Mouse (Mus musculus) heart, postnatal 4 days (tissue): ENCODE measurements at regions not wholly inside any gene's neighbourhood (a gene's known extent, or its start where the extent isn't known, plus 50 kb on each side); places are given as distances from the start of the nearest gene placed in this dataset.

Source experiments
- DNase-seq: peaks from one replicate; pipeline ENCODE4 v3.0.0; 2021

DNA sequence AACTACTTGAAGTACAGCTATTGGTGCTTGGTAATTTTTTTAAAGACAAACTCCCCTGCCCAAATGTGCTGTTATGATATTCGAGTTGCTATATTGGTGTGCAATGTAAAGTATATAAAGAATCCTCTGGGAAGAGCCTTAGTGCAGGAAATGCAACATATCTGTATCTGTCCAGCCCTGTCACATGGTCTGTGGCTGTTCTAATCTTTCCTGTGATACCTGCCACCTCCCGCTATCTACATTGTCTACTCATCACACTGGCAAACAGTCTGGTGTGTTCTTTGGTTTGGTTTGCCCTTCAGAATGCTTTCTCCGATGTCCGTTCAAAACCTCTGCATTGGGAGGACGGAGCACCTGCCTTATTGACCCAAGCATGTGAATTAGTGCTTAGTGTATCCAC is 262.6 kb upstream of the Atp2b1 start:
- DNase-seq, result no peak

DNA sequence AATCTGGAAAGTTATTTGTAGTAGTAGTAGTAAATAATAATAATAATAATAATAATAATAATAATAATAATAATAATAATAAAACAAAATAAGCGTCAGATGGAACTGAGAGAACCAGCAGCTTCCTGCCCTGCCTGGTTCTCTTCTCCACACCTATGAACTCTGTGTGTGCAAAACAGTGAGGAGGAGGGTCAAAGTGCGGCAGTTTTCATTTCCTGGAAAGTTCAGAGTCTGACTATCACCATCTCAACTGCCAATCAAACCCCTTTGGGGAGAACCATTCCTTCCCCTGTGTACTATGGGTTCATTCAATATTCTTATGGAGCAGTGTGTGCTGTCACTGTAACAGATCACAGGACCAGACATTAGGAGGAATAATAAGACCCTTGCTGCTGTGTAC is 262.1 kb upstream of the Atp2b1 start:
- no peak for DNase-seq

DNA sequence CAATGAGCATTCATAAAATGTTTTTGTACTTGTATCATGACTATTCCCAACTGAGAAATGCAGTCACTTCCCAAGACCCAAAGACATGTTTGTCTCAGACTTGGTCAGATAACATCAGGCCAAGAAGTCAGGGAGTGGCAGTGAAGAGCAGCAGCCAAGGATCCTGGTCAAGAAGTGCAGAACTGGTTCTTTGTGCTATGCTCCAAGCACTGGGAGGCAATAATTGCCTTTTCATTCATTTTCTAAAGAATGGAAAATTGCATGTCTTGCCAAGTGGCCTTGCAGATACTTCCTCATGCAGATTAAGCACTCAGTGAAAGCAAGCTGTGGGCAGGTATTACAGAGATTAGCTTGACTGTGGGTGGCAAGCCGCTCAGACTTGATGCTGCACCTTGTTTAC is 253.5 kb upstream of the Atp2b1 start:
- no peak for DNase-seq

DNA sequence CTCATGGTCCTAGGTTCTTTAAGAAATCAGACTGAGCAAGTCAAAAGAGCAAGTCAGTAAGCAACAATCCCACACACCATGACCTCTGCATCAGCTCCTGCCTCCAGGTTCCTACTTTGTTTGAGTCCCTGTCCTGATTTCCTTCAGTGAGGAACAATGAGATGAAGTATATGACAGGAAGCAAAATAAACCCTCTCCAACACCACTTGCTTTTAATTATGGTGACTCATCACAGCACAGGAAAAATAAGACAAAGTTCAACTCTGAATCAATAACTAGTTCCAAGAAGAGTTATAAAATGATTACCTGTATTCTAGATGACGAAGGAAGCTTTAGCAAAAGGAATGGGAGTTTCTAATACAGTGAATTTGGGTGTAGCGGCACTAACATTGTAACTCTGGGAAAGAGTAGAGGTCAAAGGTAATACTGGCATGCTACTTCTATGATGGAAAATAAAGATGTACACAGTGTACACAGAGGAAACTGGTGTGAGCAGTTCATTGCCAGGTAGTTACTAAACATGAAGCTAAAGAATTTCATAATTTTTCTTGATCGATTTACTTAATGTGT is 248.2 kb upstream of the Atp2b1 start:
- no peak for DNase-seq

DNA sequence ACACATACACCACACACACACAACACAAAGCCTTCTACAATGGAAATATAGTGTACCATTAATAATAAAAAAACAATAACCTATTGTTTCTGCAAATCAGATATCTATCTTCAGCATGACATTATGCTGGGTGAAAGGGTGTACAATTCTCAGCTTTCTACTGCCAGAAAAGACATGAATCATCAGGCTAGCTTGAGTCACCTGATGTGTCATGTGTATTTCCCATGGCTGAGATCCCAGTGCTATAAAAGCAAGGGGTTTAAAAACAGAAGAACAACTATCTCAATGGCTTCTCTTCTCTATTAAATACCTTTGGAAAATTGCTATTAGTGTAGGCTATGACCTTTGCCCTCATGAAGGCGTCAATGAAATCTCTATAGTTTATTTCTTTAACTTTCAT is 246.5 kb upstream of the Atp2b1 start:
- DNase-seq, result no peak

DNA sequence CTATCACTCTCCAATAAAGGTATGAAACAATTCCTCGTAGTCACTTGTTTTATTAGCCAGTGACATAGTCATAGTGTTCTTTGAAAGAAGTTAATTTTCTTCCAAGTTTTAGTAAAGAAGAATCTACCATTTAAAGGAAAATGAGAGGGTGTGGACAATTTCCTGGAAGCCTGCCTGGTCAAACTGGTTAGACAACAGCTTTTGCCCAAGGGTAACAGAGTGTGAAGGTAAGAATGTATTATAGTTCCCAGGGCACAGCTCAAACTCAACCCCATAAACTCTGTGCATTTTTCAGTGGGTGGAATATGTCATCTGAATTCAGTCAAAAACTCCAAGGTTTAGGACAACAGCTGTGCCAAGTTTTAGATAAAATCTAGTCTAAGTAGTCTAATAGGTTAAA is 240.1 kb upstream of the Atp2b1 start:
- DNase-seq, result no peak

DNA sequence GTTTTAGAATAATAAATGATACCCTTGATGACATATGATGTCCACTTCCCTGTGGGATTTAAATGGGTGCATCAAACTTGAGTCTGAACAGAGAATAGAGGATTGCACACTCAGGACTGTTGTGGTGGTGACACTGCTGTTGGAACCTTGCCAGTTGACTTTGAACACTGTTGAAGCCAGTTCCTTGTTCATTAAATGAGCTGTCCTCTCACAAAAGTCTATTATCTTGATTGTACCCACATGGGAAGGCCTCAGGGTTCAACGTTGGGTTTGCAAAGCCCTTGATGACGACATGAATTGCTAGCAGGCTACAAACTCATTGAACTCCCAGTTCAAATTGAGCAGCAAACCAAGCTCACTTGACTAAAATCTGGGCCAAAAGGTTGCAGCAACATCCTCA is 237.3 kb upstream of the Atp2b1 start:
- DNase-seq, result no peak

DNA sequence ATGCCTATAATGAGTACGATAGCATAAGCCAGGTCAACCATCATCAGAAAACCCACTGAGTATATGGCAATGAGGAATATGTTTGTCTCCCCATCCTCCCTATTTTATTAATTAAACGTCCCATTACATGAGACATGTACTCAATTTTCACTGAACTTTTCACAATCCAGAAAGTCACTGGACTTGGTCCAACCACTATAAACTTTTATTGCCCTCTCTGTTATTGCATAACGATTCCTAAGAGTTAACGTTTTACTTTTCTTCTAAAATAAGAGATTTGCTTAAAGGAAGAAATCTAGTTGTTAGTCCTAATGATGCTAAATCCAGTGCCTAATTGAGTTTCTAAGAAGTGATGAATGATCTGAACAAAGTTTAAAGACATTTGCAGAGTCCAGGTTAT is 236.0 kb upstream of the Atp2b1 start:
- no peak for DNase-seq

DNA sequence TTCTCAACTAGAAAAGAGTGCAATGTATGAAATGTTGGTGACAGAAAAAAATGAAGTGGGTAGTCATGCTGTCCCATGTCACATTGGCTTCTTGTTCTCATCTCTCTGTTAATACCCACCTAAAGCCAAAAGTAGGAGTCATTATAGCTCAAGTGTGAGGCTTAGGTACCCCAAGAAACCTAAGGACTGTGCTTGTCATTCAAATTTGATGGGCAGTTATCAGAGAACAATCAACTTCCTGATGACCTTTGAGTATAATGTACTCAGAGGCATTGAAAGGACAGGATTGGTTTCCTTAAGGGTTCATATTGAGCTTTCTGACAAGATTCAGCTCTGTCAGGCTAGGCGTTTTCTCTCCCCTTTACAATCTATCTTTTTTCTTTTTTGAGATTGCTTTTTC is 231.8 kb upstream of the Atp2b1 start:
- no peak for DNase-seq

DNA sequence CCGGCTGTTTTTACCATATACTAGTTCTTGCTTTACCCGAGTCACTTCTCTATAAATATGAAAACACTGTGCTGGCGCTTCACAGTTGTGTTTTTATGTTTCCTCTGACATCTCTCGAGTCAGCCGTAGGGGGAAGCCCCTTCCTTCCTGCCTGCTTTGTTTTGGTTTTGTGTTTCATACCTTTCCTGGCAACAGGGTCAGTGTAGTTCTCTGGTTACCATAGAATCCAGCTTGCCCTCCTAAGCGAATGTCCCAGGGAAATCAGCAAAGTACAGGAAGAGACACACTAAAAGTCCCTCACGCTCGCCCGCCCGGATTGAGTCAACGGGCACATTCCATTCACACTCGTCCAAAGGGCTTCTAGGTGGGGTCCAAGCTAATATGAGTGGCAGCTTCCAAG is 230.0 kb upstream of the Atp2b1 start:
- DNase-seq, result peak; percentile 33

DNA sequence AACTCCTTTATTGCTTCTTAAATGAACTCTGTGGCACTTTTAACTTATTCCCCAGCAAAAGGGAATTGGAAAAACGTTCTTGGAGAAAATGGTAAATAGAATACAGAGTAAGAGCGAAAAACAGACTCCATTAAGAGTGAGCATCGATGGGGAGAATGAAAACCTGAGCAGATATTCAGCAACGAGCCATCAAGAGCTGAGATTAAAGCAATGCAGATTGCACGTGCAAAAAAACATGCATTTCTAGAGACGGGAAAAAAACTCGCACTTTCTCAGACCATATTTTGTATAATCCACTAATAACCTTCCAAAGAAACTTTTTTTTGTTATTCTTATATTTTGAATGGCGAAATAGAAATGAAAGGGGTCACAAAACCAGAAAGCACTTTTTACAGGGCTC is 229.5 kb upstream of the Atp2b1 start:
- no peak for DNase-seq

DNA sequence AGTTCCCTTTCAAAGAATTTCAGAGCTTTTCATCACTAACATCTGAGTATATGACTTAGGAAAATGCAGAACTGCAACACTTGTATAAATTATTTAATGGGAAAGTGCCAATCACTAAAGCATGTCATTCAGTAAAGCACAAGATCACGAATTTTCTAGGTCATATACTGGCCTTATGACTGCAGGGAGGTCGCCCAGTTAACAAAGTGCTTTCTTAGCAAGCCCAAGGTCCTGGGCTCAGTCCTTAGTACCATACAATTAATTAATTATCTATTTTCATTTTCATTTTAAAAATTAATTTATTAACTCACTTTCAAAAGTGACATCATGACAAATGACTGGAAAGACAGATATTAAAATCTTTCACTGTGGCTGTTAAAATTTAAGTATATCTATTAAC is 228.5 kb upstream of the Atp2b1 start:
- DNase-seq, result no peak

DNA sequence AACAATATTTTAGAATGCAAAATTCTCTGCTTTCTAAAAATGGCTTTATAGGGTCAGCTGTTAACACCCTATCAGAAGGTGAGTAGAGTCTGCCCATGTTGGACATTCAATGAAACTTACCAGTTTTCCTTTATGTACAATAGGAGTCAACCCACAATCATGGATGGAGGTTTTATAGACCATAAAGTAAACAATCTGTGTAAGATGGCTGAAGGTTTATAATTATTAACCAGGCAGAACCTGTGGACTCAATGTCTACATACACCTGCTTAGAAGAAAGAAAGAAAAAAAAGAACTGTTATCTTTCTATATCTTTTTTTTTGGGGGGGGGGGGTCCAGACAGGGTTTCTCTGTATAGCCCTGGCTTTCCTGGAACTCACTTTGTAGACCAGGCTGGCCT is 227.8 kb upstream of the Atp2b1 start:
- no peak for DNase-seq

DNA sequence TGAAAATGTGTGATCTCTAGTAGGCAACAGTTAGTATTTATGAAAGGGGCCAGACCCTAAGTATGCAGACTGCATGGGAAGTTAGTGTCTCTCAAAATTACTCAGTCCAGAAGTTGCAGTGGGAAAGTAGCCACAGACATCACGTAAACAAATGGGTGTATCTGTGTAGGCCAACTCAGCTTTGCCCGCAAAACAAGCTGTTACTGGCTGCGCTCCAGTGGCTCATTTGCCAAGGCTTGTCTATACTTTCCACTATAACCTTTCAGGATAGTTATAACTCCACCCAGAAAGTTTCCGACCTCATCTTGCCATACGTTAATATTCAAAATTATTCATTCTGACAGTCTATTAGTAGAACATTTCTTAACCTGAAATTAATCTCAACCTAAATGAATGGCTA is 222.4 kb upstream of the Atp2b1 start:
- no peak for DNase-seq

DNA sequence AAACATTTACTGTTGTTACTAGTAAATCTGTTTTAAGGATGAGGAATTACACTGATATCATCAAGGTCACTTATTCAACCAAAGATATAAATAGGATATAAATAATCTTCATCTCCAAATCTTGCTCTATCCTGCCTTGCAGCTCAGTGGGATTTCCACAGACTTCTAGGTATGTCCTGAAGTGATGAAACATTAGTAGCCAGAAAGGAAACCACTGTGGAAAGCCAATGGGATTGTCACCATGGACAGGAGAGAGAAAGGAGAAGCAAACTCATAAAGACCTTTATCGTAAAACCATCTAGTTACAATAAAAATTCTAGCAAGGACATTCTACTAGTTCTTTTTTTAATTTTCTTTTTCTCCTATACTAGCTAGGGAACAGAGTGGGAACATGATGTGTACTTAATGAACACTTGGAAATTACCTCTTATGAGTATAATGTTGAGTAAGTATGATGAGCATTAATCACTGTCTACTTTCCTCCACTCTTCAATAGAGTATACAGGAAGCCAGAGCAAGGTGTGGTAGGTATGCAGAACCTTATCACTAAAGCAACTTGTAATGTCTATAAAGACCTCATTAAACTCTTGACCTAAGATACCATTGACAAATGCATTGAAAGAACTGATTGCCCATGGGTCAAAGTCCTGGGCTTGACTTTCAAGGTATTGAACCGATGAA is 219.4 kb upstream of the Atp2b1 start:
- DNase-seq, result no peak

DNA sequence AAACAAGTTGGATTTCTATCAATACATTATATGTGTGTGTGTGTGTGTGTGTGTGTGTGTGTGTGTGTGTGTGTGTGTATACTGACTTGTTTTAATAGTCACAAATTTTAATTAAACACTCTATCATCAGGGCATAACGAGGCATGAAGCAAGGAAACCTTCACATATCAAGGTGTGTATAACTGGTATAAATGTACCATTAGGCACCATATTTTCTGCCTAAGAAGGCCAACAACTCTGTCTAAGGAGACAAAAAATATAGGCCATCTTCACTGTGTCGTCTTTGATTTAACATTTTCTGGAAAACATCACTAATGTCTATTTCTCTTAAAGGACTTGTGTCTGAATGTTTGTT is 218.9 kb upstream of the Atp2b1 start:
- no peak for DNase-seq

DNA sequence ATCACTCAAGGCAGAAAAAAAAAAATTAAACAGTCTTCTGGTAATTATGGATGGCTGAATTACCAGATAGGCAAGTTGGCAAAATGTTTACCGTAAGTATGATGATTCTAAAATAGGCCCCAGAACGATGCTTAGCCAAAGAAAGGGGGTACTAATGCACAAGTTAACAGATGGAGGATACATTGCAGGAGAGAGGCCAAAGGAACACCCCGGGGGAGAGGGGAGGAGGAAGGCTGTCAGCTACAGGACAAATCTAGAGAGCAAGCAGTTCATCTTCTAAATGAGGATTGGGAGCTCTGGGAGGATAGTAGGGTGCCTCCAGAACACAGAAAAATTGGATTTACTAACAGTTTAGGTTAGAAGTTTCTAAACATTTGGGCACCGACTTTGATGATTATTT is 216.3 kb upstream of the Atp2b1 start:
- no peak for DNase-seq

DNA sequence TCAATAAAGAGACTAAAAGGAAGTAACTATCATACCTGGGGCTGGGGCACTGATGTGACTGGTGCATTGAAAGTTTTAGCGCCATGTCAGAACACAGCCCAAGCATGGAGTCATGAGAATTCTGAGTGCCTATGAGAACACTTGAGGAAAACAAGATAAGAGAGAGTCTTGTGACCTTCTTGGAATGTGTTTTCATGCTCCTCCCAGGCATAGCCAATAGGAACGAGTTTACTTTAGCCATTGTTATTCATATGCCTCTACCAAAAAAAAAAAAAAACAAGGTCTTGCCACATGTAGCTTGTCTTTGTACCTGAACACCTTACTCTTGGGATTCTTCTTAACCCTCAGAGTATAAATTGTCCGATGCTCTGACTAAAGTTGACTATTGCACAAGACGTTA is 214.6 kb upstream of the Atp2b1 start:
- no peak for DNase-seq

DNA sequence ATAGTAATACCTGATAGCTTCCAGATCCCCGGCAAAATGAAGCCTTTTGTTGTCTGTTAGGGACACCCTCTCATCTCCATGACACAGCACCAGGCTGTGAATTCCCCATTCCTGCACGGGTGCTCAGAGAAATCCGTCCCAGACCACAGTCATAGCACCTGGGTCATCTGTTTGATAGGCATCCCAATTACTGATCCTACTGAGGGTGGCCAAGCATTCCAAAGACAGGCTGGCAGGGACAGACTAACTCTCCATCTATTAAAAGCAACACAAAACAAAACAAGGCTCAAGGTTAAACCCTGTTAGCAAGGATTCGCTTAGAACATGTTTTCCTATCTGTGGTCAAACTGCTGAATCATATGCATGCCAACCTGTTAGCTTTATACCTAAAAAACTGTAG is 213.8 kb upstream of the Atp2b1 start:
- DNase-seq, result no peak

DNA sequence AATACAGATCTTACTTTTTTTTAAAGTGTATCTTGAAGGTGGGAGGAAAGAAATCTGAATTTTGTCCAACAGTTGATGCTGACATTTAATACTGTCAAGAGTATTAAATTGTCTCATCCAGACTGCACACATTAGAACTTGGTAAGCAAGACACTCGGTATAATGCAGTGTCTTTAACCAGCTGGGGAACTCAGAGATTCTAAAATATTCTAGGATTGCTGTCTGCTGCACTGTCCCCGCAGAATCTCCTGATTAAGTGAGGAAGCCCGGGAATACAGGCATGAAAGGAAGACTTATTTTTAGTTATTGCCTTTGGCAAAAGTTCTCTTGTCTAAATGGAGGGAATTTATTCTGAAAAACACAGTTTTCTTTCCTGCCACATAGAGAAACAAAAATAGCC is 212.9 kb upstream of the Atp2b1 start:
- no peak for DNase-seq

DNA sequence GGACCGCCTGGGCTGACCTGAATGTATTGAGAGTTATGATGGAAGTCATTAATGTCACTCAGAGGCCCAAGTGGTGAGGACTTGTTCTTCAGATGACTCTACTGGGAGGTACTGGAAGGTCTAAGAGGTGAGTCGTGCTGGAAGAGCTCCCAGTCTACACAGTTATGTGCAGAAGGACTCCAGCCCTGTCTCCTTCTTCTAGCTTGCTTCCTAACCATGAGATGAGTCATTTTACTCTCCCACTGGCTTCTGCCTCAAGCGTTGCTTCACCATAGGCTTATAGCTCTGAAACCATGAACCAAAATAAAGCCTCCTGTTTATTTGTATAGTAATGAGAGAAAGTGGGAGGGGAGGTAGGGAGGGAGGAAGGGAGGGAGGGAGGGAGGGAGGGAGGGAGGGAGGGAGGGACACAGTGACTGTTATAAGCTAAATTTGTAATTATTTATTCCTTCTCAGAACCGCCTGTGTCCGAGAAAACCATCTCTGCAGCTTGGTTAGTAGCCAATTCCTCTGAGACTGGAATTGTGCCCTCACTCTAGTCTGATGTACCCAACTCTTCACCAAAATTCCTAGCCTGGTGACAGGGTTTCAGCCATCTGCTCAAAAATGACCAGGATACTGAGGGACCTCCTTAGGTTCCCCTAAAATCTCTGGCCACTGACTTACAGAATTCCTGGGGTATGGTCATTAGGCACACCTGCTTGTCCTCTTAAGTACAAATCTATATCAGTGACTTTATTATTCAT is 211.6 kb upstream of the Atp2b1 start:
- no peak for DNase-seq

DNA sequence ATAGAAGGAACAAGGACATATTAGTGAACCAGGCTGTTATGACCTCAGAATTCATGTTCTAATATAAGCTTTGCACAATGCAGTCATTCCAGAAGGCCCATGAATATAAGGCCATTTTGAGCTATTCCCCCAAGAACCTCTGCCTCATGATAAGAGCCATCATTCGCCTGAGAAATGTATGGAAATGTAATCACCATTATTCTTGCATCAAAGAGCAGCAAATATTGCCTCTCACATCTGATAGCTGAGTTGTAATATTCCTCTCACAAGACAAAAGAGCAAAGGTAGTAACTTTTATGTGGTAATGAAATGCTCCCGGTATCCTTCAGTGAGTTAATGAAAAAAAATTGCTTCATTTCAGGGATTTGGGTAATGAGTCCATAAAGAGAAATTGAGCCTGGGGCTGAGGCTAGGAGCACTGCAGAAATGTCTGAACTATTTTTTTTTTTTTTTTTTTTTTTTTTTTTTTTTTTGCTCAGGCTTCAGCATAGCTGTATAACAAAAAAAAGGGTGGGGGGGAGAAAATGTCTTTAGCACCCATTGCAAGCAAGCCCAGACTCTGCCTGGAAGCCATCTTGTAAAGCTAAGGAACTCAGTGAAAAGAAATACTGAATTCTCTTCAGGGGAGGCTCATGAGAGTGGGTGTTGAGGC is 210.4 kb upstream of the Atp2b1 start:
- DNase-seq, result no peak

DNA sequence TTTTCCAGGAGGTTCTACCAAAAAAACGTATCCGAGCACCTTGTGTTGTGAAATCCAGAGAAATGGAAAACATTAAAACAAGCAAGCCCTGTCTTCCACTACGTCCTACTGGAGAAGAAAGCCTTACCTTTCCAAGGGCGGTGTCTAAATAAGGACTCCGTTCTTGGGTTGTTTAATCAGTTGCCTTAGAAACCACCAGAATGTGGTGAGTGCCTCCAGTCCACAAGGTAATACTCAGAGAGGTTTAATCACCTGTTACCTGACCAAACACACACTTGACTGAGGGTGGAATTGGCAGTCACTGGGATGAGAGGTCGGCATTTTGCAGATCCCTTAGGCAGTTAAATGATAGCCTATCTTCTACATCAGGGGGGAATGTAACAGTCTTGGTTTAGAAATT is 209.6 kb upstream of the Atp2b1 start:
- no peak for DNase-seq

DNA sequence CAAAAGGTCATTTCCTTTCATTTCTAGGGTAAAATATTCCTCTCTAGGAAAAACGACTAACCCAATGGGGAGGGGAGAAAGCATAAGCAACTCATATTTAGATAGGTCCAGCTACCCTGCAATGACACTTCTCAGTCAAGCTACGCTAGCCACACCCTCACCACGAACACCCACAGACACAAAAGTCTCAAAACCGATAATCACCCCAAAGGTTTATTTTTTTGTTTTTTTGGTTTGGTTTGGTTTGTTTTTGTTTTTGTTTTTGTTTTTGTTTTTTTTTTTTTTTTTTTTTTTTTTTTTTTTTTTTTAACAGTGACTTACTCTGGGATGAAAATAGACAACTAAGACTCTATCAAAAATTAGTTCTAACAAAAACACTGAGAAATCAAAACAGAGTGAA is 196.3 kb upstream of the Atp2b1 start:
- DNase-seq, result no peak
